Mouse (Mus musculus) lung, adult 2 months (tissue): ENCODE data around the gene Ggt5. TPM values are rescaled to one million over a fixed set of nuclear protein-coding genes. Genes with fewer than 3 reads are reported as not detected.

Experiments
- DNase-seq: peaks from one replicate; pipeline ENCODE4 v3.0.0; 2022
- H3K4me1 ChIP-seq: fragments of 200-500 bp; 2 replicates; pipeline ENCODE4 v1.6.1; 2011; ENCODE audit warnings: low read length; ENCODE audit not compliant: control insufficient read depth, insufficient read depth
- H3K4me3 ChIP-seq: fragments of 200-500 bp; replicated peaks from 2 replicates; pipeline ENCODE3; 2011; ENCODE audit warnings: low read depth, mild to moderate bottlenecking, control low read depth, low read length; ENCODE audit errors: extremely low read depth
- CTCF ChIP-seq: fragments of 200-500 bp; IDR thresholded peaks from 2 replicates; pipeline ENCODE4 v1.5.1; 2011; ENCODE audit warnings: mild to moderate bottlenecking, low read length, control low read depth; ENCODE audit not compliant: insufficient read depth
- POLR2A ChIP-seq: fragments of 200-500 bp; IDR thresholded peaks from 2 replicates; pipeline ENCODE4 v1.6.1; 2011; ENCODE audit warnings: low read depth, mild to moderate bottlenecking, control low read depth, low read length, borderline replicate concordance; ENCODE audit errors: extremely low read depth
- WGBS: fragments of 180-500 bp; shearing (Covaris S2); methylation state at CpG from one replicate; pipeline ENCODE4 v1.1.7; 2018; 5-methylcytosine and 5-hydroxymethylcytosine counted together
- polyA plus RNA-seq: library from polyadenylated mRNA; depleted of rRNA; stranded (reverse); fragments of >200 nt; gene quantifications from 2 replicates; pipeline ENCODE4 v1.2.3, GENCODE M21; 2012; rRNA removed

Ggt5 gene
- polyA plus RNA-seq: 35.5 and 39.7 TPM in 2 replicates

DNA sequence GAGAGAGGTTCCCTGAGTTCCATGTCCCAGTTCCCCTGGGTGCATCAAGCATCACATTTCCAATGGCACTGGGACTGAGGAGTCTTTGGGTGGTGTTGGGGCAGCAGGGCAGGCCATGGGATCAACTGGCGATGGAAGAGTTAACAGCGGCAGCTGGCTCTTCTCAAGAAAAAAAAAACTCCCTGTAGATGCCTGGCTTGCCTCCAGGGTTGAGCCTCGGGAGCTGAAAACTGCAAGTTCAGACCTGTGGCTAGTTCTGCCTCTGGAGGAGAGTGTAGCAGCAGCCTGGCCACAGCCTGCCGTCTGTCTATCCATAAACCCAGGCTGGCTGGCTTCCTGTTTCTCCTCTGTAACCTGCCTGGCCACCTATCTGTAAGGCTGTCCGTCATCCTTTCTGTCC lies at the start of gene Ggt5:
TSS of gene Ggt5 (plus strand) at position 212 of the 400 bp plus-strand sequence.
- WGBS: 16% methylated on average over 5 of the region's 5 CpGs
- Histone ChIP-seq H3K4me3 (peak within 1 kb of the TSS; percentile 45), H3K4me1 (peaks cover 30% of the 10 kb centered on the region)
- TF ChIP-seq CTCF (no peak), POLR2A (0 out of 2 replicates have a peak, but pooled peaks have one; percentile 9)
- DNase-seq: peak; percentile 23

- Histone ChIP-seq H3K4me1 (no peaks in the 10 kb centered on the region), H3K4me3 (no peak overlapping the region)
- DNase-seq: no peak
- WGBS: 69% methylated on average over 7 of the region's 7 CpGs
- TF ChIP-seq POLR2A: no peak
- TF ChIP-seq CTCF: no peak
Observed at GRCm38 (mm10) chr10:75547901-75548300, 41.2 kb upstream of the Ggt5 start.

- TF ChIP-seq CTCF (no peak), POLR2A (no peak)
Observed at GRCm38 (mm10) chr10:75548486-75548885, 40.7 kb upstream of the Ggt5 start.

GRCm38 (mm10) chr10:75549886-75550285 lies 39.3 kb upstream of the Ggt5 start:
- no peak overlapping the region for H3K4me3 ChIP-seq

More at GRCm38 (mm10) chr10:75548486-75548885, 40.7 kb upstream of the Ggt5 start:
- H3K4me1 ChIP-seq: no peaks in the 10 kb centered on the region
- DNase-seq: no peak
- H3K4me3 ChIP-seq: no peak overlapping the region
- 45% methylated on average over 14 of the region's 14 CpGs for WGBS

GRCm38 (mm10) chr10:75551175-75551574 lies 38.0 kb upstream of the Ggt5 start:
- TF ChIP-seq CTCF (no peak), POLR2A (no peak)
- Histone ChIP-seq H3K4me1 (no peaks in the 10 kb centered on the region), H3K4me3 (no peak overlapping the region)
- DNase-seq: no peak
- 13% methylated on average over 12 of the region's 12 CpGs for WGBS

More at GRCm38 (mm10) chr10:75549886-75550285, 39.3 kb upstream of the Ggt5 start:
- 45% methylated on average over 7 of the region's 7 CpGs for WGBS
- DNase-seq: no peak
- no peak for TF ChIP-seq CTCF
- no peak for TF ChIP-seq POLR2A
- no peaks in the 10 kb centered on the region for H3K4me1 ChIP-seq

DNA sequence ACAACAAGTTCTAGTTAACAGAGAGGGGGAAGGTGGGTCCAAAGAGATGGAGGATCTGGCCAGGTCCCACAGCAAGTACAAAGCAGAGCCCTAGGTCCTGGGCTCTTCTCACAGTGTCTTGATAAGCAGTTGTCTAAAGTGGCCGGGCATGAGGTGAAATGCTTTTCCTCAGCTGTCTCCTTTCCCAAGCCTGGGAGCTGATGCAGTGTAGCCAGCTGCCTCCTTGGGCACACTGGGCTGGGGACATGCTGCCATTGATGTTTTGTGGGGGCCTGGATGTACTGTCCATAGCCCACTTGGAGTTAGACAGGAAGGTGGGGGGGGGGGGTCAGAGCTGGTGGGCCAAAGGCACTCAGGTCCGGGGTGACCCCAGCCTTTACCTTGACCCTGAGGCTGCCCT lies 37.0 kb upstream of the Ggt5 start:
- WGBS: 83% methylated on average over 2 of the region's 2 CpGs
- no peak for TF ChIP-seq POLR2A
- no peak for TF ChIP-seq CTCF
- no peak overlapping the region for H3K4me3 ChIP-seq
- DNase-seq: no peak
- H3K4me1 ChIP-seq: no peaks in the 10 kb centered on the region

DNA sequence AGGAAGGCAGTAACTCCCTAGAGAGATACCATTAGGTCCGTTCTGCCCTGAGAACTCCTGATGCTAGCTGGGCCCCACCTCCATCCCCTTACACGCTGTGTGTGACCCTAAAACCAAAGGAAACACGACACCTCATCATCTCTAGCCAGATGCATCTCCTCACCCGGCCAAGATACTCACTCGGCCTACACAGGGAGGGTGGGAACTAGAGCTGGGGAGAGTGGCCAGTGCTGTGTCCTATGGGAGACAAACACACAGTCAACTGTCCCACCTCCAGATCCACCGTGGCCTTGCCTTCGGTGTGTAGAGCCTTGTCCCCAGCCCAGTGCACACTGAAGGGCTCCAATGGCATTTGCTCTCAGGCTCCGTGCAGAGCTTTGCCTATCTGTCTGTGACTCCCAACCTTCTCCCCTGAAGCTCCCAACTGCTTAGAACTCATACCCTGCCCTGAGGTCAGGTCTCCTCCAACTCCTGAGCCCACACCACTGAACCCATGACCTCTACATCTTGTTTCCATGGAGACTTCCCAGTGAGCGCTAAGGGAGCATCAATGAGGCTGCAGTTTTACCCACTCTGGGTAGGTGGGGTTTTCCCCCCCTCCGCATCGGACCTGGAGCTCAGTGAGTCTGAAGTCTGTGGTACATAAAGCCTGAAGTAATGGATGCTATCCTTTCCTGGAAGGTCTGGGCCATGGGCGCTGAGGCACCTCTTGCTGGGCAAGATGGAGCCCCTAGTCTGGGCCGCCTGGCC lies 36.3 kb upstream of the Ggt5 start:
- 82% methylated on average over 13 of the region's 13 CpGs for WGBS
- H3K4me1 ChIP-seq: no peaks in the 10 kb centered on the region
- no peak overlapping the region for H3K4me3 ChIP-seq
- TF ChIP-seq CTCF: no peak
- TF ChIP-seq POLR2A: no peak
- no peak for DNase-seq

- TF ChIP-seq POLR2A: no peak
- TF ChIP-seq CTCF: no peak
- DNase-seq: no peak
- 88% methylated on average over 8 of the region's 8 CpGs for WGBS
- Histone ChIP-seq H3K4me1 (peaks cover under 1% of the 10 kb centered on the region; the same call in 1 of the 2 replicates), H3K4me3 (no peak overlapping the region)
Observed at GRCm38 (mm10) chr10:75554090-75554489, 35.0 kb upstream of the Ggt5 start.

- WGBS: 81% methylated on average over 6 of the region's 6 CpGs
- no peak for DNase-seq
- TF ChIP-seq POLR2A (no peak), CTCF (no peak)
- H3K4me1 ChIP-seq: peaks cover 7% of the 10 kb centered on the region
- H3K4me3 ChIP-seq: no peak overlapping the region
Observed at GRCm38 (mm10) chr10:75555557-75555956, 33.6 kb upstream of the Ggt5 start.

GRCm38 (mm10) chr10:75556026-75556425 lies 33.1 kb upstream of the Ggt5 start:
- WGBS: 63% methylated on average over 9 of the region's 9 CpGs
- DNase-seq: no peak
- peaks cover 7% of the 10 kb centered on the region for H3K4me1 ChIP-seq
- H3K4me3 ChIP-seq: no peak overlapping the region
- TF ChIP-seq POLR2A (no peak), CTCF (no peak)

DNA sequence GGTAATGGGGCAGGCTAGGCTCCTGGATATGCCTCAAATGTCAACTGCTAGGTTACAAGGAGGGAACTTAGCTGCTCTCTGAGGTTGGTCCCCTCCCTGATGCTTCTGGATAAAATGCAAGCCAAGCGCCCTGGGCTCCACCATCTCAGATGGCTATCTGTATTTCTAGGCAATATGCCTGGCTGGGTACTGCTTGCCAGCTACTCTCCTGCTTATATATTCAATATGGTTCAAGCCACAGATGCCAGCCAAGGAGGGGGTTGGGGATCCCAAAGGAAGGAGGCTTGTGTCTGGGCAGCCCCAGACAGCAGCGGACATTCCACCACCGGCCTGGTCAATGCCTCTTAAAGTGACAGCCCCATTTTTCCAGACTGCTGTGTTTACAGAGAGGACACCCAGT lies 30.6 kb upstream of the Ggt5 start:
- no peak for DNase-seq
- no peak for TF ChIP-seq CTCF
- no peak for TF ChIP-seq POLR2A
- H3K4me3 ChIP-seq: no peak overlapping the region
- H3K4me1 ChIP-seq: peaks cover 7% of the 10 kb centered on the region
- WGBS: 53% methylated on average over 3 of the region's 3 CpGs
